Mouse (Mus musculus): ENCODE results near the gene Khnyn.

The Khnyn gene

DNA sequence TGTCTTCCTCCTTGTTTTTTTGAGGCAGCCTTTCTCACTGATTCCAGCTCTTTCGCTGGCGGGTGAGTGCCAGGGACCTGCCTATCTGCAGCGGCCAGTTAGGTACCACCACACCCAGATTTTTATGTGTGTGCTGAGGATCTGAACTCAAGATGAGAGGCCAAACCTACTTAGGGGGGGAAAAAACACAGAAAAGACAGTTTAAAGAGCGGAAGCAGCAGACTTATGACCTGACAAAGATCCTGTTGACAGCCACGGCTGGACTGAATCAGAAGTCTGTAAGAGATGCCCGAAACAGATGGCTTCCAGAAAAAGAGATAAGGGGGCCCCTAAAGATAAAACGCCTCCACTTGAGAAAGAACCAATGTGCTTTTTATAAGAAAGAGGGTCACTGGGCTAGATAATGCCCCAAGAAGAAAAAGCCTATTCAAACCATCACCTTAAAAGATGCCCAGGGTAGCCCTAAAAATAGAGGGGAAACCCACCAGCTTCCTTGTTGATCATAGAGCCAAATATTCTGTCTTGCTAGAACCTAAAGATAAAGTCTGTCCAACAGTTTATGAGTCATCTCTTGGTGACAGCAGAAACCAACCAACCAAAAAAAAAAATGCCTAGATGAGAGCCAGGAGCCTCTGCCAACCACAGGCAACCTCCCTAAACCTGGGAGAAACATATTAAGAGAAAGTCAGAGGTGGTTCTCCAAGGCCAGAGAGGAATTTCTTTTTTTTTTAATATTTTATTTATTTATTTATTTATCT lies 37.9 kb downstream of the Khnyn start:
- DNase-seq (ENCODE audit: low spot score) = no peak

DNA sequence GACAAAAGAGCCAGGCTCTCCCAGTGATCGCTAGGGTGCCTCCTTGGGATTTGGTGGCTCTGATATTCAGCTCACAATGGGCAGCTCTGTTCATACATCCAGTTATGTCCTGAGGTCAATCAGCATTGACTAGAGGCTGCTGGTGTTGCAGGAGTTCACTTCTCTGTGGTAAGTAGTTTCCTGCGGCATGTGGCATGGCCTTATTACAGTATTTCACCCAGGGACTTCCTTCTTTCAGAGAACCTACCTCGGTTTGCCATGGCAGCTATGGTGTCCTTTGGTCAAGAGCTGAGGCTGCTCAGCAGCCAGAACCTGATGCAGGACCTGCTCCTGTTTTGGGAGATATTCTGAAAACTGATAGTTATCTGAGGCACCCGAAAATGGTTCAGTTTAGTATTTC lies 42.1 kb downstream of the Khnyn start:
- DNase-seq (ENCODE audit: low spot score) = no peak

DNA sequence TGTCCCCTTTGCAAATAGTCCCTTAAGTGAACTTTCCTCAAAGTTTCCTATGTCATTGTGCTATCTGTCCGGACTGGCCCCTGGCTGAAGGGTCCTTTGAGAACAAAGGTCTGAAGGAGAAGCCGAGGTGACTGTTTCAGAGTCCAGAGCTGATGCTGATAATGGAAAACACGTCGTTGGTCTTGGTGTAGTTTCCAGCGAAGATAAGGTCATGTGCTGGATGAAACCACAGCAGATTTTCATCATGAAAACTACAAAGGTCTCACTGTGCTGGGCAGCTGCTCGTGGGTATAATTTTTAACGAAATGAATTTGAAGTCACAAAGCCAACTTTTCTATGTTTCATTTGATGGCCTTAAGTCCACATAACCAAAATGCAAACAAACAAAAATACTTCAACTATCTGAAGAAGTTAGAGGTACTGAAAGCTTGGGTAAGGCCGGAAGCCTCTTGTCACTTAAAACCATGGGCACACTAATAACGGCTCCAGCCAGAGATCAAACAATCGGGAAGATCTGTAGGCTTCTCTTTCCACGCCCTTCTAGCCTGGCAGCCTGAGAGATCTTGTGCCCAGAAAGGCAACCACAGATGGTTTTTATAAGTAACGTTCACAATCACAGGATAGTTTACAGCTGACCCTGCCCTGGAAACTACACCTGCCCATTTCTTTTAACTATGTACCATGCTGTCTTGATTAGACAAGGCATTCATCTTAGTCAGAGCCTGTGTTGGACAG lies 44.7 kb downstream of the Khnyn start:
- no peak for DNase-seq (ENCODE audit: low spot score)

DNA sequence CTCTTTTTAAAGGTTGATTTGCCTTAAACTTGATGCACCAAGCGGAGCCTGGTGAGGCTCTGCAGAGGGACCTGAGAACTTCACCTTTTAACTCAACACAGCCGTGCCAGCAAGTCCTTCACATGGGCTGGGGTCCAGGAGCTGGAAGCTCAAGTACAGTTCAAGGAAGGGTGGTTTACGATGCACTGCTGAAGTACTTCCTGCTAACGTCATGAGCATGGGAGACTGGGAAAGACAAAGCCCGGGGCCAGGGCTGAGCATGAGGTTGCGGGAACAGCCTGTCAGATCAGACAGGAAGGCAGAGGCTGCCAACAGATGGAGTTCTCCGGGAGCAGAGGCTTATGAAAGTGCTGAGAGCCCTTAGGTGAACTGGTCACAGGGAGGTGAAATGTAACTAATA lies 48.8 kb downstream of the Khnyn start:
- no peak for DNase-seq (ENCODE audit: low spot score)

DNA sequence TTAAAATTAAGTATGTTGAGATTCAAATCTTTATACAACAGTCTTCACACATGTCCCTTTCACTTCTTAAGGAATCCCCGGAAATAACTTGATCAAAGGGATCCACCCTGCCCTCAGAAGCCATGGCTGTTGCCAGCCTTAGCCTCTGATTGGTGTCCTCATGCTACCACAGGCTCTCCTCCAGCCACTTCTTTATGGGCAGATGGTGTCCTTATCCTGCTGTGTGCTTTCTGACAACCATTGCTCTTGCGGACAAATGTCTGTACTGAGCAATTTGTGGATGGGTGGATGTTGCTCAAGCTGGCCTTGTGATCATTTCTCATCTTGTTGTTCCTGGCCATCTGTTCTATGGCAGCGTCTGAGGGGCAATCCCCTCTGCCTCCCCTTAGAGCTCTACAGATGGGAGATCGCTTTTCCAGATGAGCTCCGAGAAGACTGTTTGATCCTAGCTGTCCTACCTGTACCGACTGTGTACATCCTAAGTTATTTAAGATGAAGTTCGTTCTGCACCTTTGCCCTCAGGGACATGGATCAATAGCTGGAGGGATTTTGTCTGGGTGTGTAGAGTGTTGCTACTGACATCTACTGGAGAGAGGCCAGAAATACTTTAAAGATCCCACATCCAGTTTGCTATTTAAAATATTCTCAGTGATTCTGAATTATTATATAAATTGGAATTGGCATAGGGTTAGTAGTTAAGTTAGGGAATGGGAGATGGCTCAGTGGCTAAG lies 55.5 kb downstream of the Khnyn start:
- no peak for DNase-seq (ENCODE audit: low spot score)

DNA sequence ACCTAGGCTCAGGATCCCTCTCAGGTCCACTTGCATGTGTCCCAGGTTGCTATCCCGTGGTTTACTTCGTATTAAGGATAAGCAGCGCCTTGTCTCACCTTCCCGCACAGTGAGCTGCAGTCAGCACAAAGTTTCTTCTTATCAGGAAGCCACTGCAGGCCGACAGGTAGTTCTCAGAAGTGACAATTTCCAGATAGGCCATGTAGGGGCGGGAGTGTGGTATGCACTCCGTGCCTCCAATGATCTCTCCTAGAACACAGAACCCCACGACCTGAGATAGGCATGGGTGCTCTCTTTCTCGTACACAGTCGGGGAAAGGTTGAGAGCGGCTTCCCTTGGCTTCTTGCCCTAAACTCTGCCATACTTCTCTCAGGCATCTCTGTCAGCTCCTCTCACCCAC lies 58.9 kb downstream of the Khnyn start:
- DNase-seq (ENCODE audit: low spot score) = no peak

DNA sequence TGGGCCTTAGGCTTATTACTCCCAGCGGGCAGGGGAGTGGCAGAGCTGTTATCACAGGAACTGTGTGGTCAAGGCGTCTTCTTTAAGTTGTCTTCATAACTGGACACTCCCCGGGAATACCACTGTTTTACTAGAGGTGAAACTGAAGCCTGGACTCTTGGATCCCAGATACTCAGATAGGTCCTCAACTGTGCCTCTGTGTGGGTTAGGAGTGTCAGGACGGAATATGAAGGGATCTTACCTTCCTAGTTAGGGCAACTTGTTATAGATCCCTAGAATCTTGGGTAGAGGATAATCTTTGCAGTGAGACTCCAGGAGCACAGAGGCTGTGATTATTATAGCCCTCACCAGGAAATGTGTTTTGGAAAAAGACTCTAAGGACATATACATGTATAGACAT lies 59.8 kb downstream of the Khnyn start, which contains the start of gene Cma1:
TSS of gene Cma1 (minus strand) at position 101 of the 400 bp plus-strand sequence.
- DNase-seq (ENCODE audit: low spot score) = no peak

DNA sequence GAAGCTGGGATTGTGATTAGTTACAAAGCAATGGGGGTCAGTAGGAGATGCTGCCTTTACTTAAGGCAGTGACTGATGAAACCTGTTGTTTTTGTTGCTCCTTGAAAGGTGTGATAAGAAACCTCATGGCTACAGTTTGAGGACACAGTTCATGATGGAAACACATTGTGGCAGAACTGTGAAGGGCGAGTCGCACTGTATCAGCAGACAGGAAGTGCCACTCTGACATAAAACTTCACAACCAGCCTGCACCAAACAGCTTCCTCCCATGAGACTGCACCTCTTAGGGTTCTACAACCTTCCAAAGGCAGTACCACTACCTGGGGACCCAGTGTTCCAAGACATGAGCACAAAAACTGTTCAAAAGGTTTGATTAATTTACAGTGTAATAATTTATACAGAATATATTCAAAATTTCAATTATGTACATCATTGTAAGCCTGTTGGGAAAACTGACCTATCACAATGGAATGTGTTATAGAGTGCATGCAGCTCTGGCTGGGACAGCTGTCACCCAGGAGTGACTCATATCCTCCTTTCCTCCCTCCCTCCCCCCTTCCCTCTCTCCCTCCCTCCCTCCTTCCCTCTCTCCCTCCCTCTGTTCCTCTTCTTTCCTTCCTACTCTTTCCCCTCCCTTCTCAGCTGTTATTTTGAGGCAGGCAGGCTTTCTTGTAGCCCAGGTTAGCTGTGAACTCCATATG lies 61.7 kb downstream of the Khnyn start:
- no peak for DNase-seq (ENCODE audit: low spot score)

All from urinary bladder, postnatal 25 days (tissue).